Mouse (Mus musculus): ENCODE data around the gene Ppp1cb.

Gene Ppp1cb

GRCm38 (mm10) chr5:32445287-32445921 is 13.2 kb upstream of the Ppp1cb start:
- DNase-seq: peak; percentile 79

- DNase-seq: peak; percentile 96
These were observed 12.2 kb upstream of the Ppp1cb start for GRCm38 (mm10) chr5:32446394-32446793.

- no peak for DNase-seq
These were observed 11.8 kb upstream of the Ppp1cb start for GRCm38 (mm10) chr5:32446810-32447209.

GRCm38 (mm10) chr5:32459251-32459881 is 723 bp downstream of the Ppp1cb start:
- no peak for DNase-seq

- peak; percentile 90 for DNase-seq
These were observed 1.5 kb downstream of the Ppp1cb start for GRCm38 (mm10) chr5:32459882-32460751.

- DNase-seq: peak; percentile 56
These were observed 2.3 kb downstream of the Ppp1cb start for GRCm38 (mm10) chr5:32460973-32461372.

GRCm38 (mm10) chr5:32472332-32473028 is 13.8 kb downstream of the Ppp1cb start:
- peak; percentile 83 for DNase-seq

- DNase-seq: peak; percentile 81
These were observed 14.3 kb downstream of the Ppp1cb start for GRCm38 (mm10) chr5:32473029-32473352.

GRCm38 (mm10) chr5:32476501-32476900 is 17.9 kb downstream of the Ppp1cb start:
- DNase-seq: peak; percentile 52

- DNase-seq: peak; percentile 4
These were observed 20.3 kb downstream of the Ppp1cb start for GRCm38 (mm10) chr5:32478972-32479371.

GRCm38 (mm10) chr5:32485430-32485829 is 26.8 kb downstream of the Ppp1cb start:
- no peak for DNase-seq

GRCm38 (mm10) chr5:32488044-32488443 is 29.4 kb downstream of the Ppp1cb start:
- no peak for DNase-seq

GRCm38 (mm10) chr5:32494084-32494700 is 35.5 kb downstream of the Ppp1cb start:
- no peak for DNase-seq

- DNase-seq: no peak
These were observed 50.1 kb downstream of the Ppp1cb start for GRCm38 (mm10) chr5:32508766-32509165.

- no peak for DNase-seq
These were observed 61.7 kb downstream of the Ppp1cb start for GRCm38 (mm10) chr5:32520381-32520780.

- DNase-seq: no peak
These were observed 90.8 kb downstream of the Ppp1cb start for GRCm38 (mm10) chr5:32549449-32549848.

- no peak for DNase-seq
These were observed 106.1 kb downstream of the Ppp1cb start for GRCm38 (mm10) chr5:32564697-32565096.

All from heart, adult 11 months (tissue).